Mouse (Mus musculus) kidney, embryonic 14.5 days (tissue): ENCODE results near the gene Ifi27l2b. TPM values are rescaled to one million over a fixed set of nuclear protein-coding genes. Genes with fewer than 3 reads are reported as not detected.
A peak's percentile ranks its signal among the peaks of the same experiment; 100 is the strongest.
"Not testable (repeated sequence)": the region's sequence is repeated elsewhere in the genome, so short reads cannot be mapped to it uniquely, and the experiment has no call there.

ENCODE experiments used
- ATAC-seq: fragments of 200-750 bp; cut with Nextera tagmentation; 2 replicates; pipeline ENCODE4 v1.8.0; 2017; ENCODE audit warnings: moderate number of reproducible peaks, mild to moderate bottlenecking, moderate TSS enrichment, moderate library complexity; ENCODE audit not compliant: low FRiP score, low TSS enrichment
- H3K27ac ChIP-seq: fragments of 300-500 bp; sonication (generic); 2 replicates; pipeline ENCODE4 v1.5.1; 2014; ENCODE audit warnings: low read depth, mild to moderate bottlenecking, low read length, moderate library complexity, mixed read lengths
- H3K27me3 ChIP-seq: fragments of 300-500 bp; sonication (generic); 2 replicates; pipeline ENCODE4 v1.6.1; 2014; ENCODE audit warnings: mild to moderate bottlenecking, low read length; ENCODE audit not compliant: control insufficient read depth, insufficient read depth
- H3K36me3 ChIP-seq: fragments of 300-500 bp; sonication (generic); 2 replicates; pipeline ENCODE4 v1.6.1; 2014; ENCODE audit warnings: low read length, mixed read lengths; ENCODE audit not compliant: control insufficient read depth, insufficient read depth
- H3K4me1 ChIP-seq: fragments of 300-500 bp; sonication (generic); 2 replicates; pipeline ENCODE4 v1.6.1; 2014; ENCODE audit warnings: low read length, mixed read lengths; ENCODE audit not compliant: control insufficient read depth, insufficient read depth
- H3K4me2 ChIP-seq: fragments of 300-500 bp; sonication (generic); replicated peaks from 2 replicates; pipeline ENCODE4 v1.6.1; 2014; ENCODE audit warnings: low read depth, mild to moderate bottlenecking, low read length
- H3K4me3 ChIP-seq: fragments of 300-500 bp; sonication (generic); 2 replicates; pipeline ENCODE4 v1.5.1; 2014; ENCODE audit warnings: mild to moderate bottlenecking, low read length
- H3K9ac ChIP-seq: fragments of 300-500 bp; sonication (generic); 2 replicates; pipeline ENCODE4 v1.6.1; 2014; ENCODE audit warnings: low read depth, mild to moderate bottlenecking, low read length, moderate library complexity
- H3K9me3 ChIP-seq: fragments of 300-500 bp; sonication (generic); 2 replicates; pipeline ENCODE4 v1.6.1; 2016; ENCODE audit warnings: low read length; ENCODE audit not compliant: control insufficient read depth
- WGBS: fragments of 180-500 bp; shearing (Covaris S2); extraction: QIAGEN DNeasy Blood & Tissue Kit; methylation state at CpG from one replicate; pipeline ENCODE4 v1.1.7; 2014; 5-methylcytosine and 5-hydroxymethylcytosine counted together
- polyA plus RNA-seq: library from polyadenylated mRNA; unstranded; fragments of >200 nt; fragmentation: Nextera tagmentation; extraction: Ambion mirVana; gene quantifications from 2 replicates; pipeline ENCODE4 v1.2.1, GENCODE M21; 2014

The Ifi27l2b gene
- polyA plus RNA-seq, 1 experiment from 2014 or later = not detected

GRCm38 (mm10) chr12:103453361-103453760 is 3.7 kb downstream of the Ifi27l2b start:
- no peak for ATAC-seq
- Histone ChIP-seq H3K9ac (no peak overlapping the region), H3K4me1 (no peaks in the 10 kb centered on the region), H3K4me3 (no peak overlapping the region), H3K4me2 (no peak overlapping the region), H3K9me3 (no peaks in the 10 kb centered on the region), H3K27me3 (no peaks in the 10 kb centered on the region), H3K36me3 (no peaks in the 10 kb centered on the region), H3K27ac (no peak overlapping the region)

GRCm38 (mm10) chr12:103445060-103445459 is 12.0 kb downstream of the Ifi27l2b start:
- no peak for ATAC-seq
- Histone ChIP-seq H3K4me1 (no peaks in the 10 kb centered on the region), H3K36me3 (no peaks in the 10 kb centered on the region), H3K4me2 (no peak overlapping the region), H3K27ac (no peak overlapping the region), H3K27me3 (no peaks in the 10 kb centered on the region), H3K4me3 (no peak overlapping the region), H3K9ac (no peak overlapping the region), H3K9me3 (no peaks in the 10 kb centered on the region)
- WGBS = 84% methylated on average over 3 of the region's 3 CpGs

- not testable (repeated sequence) for H3K27ac ChIP-seq, H3K9me3 ChIP-seq, ATAC-seq, H3K36me3 ChIP-seq, H3K4me1 ChIP-seq, H3K27me3 ChIP-seq, H3K4me3 ChIP-seq, H3K9ac ChIP-seq, H3K4me2 ChIP-seq
- 22% methylated on average over 6 of the region's 7 CpGs for WGBS
These were observed 12.8 kb downstream of the Ifi27l2b start for GRCm38 (mm10) chr12:103444261-103444660.

GRCm38 (mm10) chr12:103443524-103443923 is 13.5 kb downstream of the Ifi27l2b start, which contains the start of gene Ifi27l2a:
TSS of gene Ifi27l2a (minus strand) at chr12:103443680.
- 61% methylated on average over 3 of the region's 3 CpGs for WGBS

GRCm38 (mm10) chr12:103437601-103438000 is 19.4 kb downstream of the Ifi27l2b start:
- no peak overlapping the region for H3K4me2 ChIP-seq
- WGBS = 100% methylated on average over 1 of the region's 1 CpGs
- no peak overlapping the region for H3K4me3 ChIP-seq
- ATAC-seq = no peak
- no peaks in the 10 kb centered on the region for H3K4me1 ChIP-seq
- no peaks in the 10 kb centered on the region for H3K27me3 ChIP-seq
- H3K9me3 ChIP-seq = no peaks in the 10 kb centered on the region
- H3K9ac ChIP-seq = no peak overlapping the region
- H3K27ac ChIP-seq = no peak overlapping the region
- H3K36me3 ChIP-seq = no peaks in the 10 kb centered on the region

More at GRCm38 (mm10) chr12:103443524-103443923, 13.5 kb downstream of the Ifi27l2b start, which contains the start of gene Ifi27l2a:
- no peak within 1 kb of the TSS for H3K4me3 ChIP-seq
- H3K9ac ChIP-seq = no peak within 1 kb of the TSS
- peak; percentile 39; the same call in 1 of the 2 replicates for ATAC-seq
- no peak within 1 kb of the TSS for H3K4me2 ChIP-seq
- no peak within 1 kb of the TSS for H3K27ac ChIP-seq
- H3K9me3 ChIP-seq = no peaks in the 10 kb centered on the region
- no peaks in the 10 kb centered on the region for H3K4me1 ChIP-seq
- H3K27me3 ChIP-seq = no peaks in the 10 kb centered on the region
- H3K36me3 ChIP-seq = no peaks in the 10 kb centered on the region

- H3K27ac ChIP-seq = no peak overlapping the region
- no peak overlapping the region for H3K4me2 ChIP-seq
- ATAC-seq = no peak; the same call in 1 of the 2 replicates
These were observed 22.2 kb downstream of the Ifi27l2b start for GRCm38 (mm10) chr12:103434861-103435260.

GRCm38 (mm10) chr12:103433986-103434731 is 22.9 kb downstream of the Ifi27l2b start, which contains the start of gene Ifi27:
TSS of gene Ifi27 (plus strand) at chr12:103434211.
- no peak within 1 kb of the TSS for H3K27ac ChIP-seq
- no peaks in the 10 kb centered on the region for H3K36me3 ChIP-seq
- no peaks in the 10 kb centered on the region for H3K27me3 ChIP-seq
- H3K9ac ChIP-seq = no peak within 1 kb of the TSS
- H3K9me3 ChIP-seq = no peaks in the 10 kb centered on the region
- H3K4me1 ChIP-seq = no peaks in the 10 kb centered on the region
- peak; percentile 92 for ATAC-seq
- H3K4me3 ChIP-seq = peak within 1 kb of the TSS; percentile 2; the same call in 1 of the 2 replicates
- peak within 1 kb of the TSS; percentile 11; the same call in 1 of the 2 replicates for H3K4me2 ChIP-seq
- WGBS = 50% methylated on average over 8 of the region's 8 CpGs

More at GRCm38 (mm10) chr12:103434861-103435260, 22.2 kb downstream of the Ifi27l2b start:
- H3K36me3 ChIP-seq = no peaks in the 10 kb centered on the region
- no peak overlapping the region for H3K4me3 ChIP-seq
- no peaks in the 10 kb centered on the region for H3K4me1 ChIP-seq
- no peaks in the 10 kb centered on the region for H3K9me3 ChIP-seq
- H3K9ac ChIP-seq = no peak overlapping the region
- H3K27me3 ChIP-seq = no peaks in the 10 kb centered on the region

GRCm38 (mm10) chr12:103433430-103433829 is 23.6 kb downstream of the Ifi27l2b start:
- no peak for ATAC-seq
- no peaks in the 10 kb centered on the region for H3K36me3 ChIP-seq
- WGBS = 85% methylated on average over 2 of the region's 2 CpGs

GRCm38 (mm10) chr12:103426710-103427109 is 30.3 kb downstream of the Ifi27l2b start:
- Histone ChIP-seq H3K27ac (no peak overlapping the region), H3K4me2 (no peak overlapping the region), H3K9me3 (no peaks in the 10 kb centered on the region), H3K36me3 (peaks cover 19% of the 10 kb centered on the region), H3K4me1 (0 out of 2 replicates have a peak, but pooled peaks cover 6% of the 10 kb centered on the region), H3K4me3 (no peak overlapping the region), H3K27me3 (no peaks in the 10 kb centered on the region), H3K9ac (no peak overlapping the region)
- no peak for ATAC-seq
- WGBS = 89% methylated on average over 7 of the region's 7 CpGs

More at GRCm38 (mm10) chr12:103433430-103433829, 23.6 kb downstream of the Ifi27l2b start:
- H3K4me1 ChIP-seq = no peaks in the 10 kb centered on the region
- no peak overlapping the region for H3K27ac ChIP-seq
- H3K27me3 ChIP-seq = no peaks in the 10 kb centered on the region
- no peak overlapping the region for H3K9ac ChIP-seq
- H3K4me3 ChIP-seq = no peak overlapping the region
- H3K4me2 ChIP-seq = no peak overlapping the region
- H3K9me3 ChIP-seq = no peaks in the 10 kb centered on the region
